Mouse (Mus musculus) ovary, postnatal 36 days (tissue): ENCODE measurements around the gene Stx6.

Source experiments
- DNase-seq: peaks from one replicate; pipeline ENCODE4 v3.0.0; 2022; ENCODE audit warnings: low spot score, mixed read lengths

Gene Stx6

DNA sequence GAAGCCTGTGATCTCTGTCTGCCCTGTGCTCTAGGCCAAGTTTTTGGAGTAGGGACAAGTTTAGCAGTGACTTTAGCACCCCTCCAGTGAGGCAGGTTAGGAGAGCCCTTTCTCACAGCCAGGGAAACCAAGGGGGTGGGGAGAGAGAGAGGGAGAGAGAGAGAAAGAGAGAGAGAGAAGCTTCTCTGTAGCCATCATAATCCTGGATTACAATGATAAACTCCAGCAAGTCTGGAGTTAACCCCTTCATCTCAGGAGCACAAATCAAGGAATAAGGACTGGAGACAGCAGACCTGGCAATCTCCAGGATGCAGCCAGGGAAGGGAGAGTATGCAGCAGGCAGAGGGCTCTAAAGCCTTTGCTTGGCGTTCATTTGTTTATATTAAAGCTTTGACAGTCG is 77.1 kb downstream of the Stx6 start:
- no peak for DNase-seq

GRCm38 (mm10) chr1:155236306-155237024 is 78.0 kb downstream of the Stx6 start:
- no peak for DNase-seq

DNA sequence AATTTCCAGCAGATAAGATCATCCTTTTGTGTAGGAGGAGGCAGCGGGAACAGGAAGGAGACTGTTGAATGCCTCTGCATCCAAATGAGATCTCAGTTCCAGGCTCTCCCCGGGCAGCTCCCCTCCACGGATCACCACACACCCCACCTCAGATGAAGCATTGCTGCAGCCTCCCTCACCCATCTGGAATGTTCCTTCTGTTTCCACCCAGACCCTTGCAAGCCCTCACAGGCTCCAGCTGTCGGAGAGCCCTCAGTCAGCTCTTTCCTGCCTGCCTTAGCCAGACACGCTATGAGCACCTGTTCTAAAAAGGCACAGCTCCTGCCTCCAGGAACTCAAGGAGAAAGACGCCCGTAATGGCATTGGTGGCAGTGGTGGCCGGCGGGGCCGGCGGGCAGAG is 78.9 kb downstream of the Stx6 start:
- no peak for DNase-seq

GRCm38 (mm10) chr1:155238126-155238525 is 79.6 kb downstream of the Stx6 start:
- DNase-seq = no peak

DNA sequence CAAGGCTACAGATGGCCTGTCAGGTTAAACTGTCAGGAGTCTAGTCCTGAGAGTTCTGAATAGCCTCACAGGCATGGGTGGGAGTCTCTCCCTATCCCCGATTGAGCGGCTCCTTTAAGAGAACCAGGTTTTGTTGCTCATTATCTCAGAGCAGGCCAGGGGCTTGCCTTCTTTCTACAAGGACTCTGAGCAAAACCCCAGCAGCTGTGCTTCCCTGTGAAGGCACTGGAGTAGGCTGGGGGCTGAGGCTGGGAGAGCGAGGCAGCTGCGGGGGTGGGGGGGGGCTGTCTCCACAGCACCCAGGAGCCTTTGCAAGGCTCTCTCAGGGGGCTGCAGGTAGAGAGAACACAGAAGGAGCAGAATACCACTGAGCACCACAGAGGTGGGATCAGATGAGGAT is 80.7 kb downstream of the Stx6 start:
- DNase-seq = no peak

- DNase-seq = no peak
Observed at GRCm38 (mm10) chr1:155239962-155240717, 81.6 kb downstream of the Stx6 start.

- DNase-seq = no peak
Observed at GRCm38 (mm10) chr1:155241701-155242487, 83.4 kb downstream of the Stx6 start.

DNA sequence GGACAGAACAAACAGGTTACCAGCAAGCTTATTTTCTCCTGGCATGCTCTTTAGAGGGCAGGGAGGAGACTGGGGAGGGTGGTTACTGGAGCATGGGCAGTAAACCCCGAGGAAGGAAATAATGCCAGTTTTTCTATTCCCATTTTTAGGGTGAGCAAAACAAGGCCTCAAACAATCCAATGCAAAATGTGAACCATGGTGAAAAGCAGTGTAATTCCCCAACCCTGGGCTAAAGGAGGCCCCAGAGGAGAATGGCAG is 83.9 kb downstream of the Stx6 start:
- DNase-seq = no peak

GRCm38 (mm10) chr1:155243797-155244770 is 85.6 kb downstream of the Stx6 start, which contains the start of gene BC034090:
TSS of gene BC034090 (minus strand) at chr1:155244444.
- DNase-seq = peak; percentile 76

GRCm38 (mm10) chr1:155244771-155245211 is 86.3 kb downstream of the Stx6 start:
- no peak for DNase-seq

DNA sequence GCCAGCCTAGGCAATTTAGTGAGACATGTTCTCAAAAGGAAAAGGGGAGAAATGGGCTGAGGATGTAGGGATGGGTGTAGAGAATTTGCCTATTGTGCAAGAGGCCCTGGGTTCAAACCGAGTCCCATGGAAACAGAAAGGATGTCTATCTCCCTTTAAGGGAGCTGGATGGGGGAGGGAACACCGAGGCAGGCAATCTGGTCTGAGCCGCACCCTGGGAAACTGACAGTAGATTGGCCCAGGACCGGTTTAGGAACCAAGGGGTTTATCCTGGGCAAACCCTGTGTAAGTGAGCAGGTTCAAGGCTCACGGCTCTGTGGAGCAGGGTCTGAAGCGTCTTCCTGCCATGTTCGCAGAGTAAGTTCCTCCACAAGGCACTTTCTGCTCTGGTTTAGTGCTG is 87.0 kb downstream of the Stx6 start:
- DNase-seq = no peak

DNA sequence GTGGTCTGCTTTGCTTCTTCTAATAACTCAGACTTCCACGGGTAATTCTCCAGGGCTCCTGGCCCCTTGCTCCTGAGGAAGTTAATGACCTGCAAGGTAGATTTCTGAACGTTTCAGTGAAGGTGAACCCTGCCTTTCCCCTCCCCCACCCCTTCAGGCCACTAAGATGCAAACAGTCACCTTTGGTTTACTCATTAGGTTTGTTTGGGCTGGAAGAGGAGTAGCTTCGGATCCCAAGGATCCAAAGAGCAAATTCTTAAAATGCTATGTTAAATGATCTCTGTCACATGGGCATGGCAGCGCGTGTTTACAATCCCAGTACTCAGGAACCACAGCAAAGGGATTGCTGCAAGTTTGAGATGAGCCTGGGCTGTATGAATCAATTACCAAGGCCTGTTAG is 88.9 kb downstream of the Stx6 start:
- DNase-seq = no peak

- DNase-seq = no peak
Observed at GRCm38 (mm10) chr1:155248041-155248440, 89.5 kb downstream of the Stx6 start.

GRCm38 (mm10) chr1:155249896-155250295 is 91.4 kb downstream of the Stx6 start:
- no peak for DNase-seq

DNA sequence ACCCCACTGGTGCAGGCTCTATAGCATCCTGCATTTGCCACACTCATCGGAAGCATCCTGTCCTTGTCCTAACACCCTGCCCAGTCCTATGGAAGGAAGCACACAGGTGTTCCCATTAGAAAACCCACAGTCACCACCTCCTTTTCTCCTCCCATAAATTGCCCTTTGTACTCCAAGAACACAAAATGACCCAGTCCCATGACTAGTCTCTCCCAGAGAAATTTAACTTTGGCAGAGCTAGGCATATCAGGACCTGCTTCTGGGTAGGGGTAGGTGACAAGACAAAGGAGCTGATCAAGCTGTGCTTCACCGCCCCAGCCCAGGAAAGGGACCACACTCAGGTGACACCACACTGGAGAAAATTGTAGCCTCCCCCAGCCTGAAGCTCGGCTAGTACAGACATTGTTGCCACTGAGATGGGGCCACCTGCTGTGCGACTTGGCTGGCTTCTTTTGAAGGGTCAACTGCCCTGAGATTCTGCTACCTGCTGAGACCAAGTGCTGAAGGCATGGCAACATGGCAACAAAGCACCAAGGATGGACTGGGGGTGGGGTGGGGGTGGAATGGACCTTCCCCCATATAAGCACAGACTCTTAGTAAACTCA is 92.1 kb downstream of the Stx6 start:
- no peak for DNase-seq

- no peak for DNase-seq
Observed at GRCm38 (mm10) chr1:155251596-155251995, 93.1 kb downstream of the Stx6 start.

DNA sequence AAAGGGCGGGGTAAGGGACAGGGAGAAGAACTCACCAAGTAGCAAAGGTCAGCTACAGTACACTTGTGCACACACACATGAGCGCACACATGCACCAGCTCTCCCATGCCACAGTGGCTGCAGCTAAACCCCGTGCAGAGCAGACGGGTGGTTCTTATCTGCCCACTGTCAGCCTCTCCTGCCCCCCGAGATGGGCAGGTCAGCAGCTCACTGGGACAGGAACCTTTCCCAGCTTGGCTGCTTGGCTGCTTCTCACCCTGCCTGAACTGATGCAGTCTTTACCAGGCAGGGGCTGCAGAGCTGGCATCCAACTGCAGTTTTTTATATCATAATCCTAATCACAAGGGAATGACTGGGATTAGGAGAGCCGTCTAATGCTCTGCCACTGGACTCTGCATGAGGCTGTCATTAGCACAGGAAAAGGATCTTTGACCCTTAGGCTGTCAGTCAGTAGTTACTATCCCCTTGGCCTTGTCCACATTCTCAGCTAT is 94.2 kb downstream of the Stx6 start:
- no peak for DNase-seq

DNA sequence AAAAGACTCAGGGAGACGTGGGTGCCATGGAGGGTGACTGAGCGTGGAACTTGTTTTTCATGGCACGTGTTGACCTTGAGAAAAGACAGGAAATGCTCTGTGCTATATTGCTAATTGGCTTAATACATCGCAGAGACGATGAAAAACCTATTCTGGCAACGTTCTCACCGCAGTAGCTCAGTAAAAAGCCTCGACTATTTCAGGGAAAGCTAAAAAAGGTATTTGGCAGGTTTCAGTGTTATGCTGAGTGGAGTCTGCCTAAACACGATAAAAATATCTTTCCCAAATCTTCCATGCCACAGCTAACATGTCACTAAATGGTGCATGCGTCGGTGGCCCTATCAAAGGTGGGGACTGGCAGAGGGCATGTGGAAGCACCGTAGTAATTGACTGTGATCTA is 94.6 kb downstream of the Stx6 start:
- no peak for DNase-seq

DNA sequence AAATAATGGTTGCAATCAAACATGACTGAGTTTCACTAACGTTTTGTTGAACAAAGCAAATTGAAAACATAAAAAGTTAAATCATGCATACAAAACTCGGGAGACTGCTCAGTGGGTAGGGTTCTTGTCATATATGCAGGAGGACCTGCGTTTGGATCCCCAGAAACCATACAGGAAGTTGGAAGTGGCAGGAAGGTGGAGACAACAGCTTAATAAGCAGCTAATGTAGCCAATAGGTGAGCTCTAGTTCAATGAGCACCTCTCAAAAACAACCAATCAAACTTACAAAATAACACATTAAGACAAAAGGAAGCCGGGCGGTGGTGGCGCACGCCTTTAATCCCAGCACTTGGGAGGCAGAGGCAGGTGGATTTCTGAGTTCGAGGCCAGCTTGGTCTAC is 95.8 kb downstream of the Stx6 start:
- DNase-seq = no peak
